Mouse (Mus musculus): ENCODE results near the gene Pitx1.

DNA sequence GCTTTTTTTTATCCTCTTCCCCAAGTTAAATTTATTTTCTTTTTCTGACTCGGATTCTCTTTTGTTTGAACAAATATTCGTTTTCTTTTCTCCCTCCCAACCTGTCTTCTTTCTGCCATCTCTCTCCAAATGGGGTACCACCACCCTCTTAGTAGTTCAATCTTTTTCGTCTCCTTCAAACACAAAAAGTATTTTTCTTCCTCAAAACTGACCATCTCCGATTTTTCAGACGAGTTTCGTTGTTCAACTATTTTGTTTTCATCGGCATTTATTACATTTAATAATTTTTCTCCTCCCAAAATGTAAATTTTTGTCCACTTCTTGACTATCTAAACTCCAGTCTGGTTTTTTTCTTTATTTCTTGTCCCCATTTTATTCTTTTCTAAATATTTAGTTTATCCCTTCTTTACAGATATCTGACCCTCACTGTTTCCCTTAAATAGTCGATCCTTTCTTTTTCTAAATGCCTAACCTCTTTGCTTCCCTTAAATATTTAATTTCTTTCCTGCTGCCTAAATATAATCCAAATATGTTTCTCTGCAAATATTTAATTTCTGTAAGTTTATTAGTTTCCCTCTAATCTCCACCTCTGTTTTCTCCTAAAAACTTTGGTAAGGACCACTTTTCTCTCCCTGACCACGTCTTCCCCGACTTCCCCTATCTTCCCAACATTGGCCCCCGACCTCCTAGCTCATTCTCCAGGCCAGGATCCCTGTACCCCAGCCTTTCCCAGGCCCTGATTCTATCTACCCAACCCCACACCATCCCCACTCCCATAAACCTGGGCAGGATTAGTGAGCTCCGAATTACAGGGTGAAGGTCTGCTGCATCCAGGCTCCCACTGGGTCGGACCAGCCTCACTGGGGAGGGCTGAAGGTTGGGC, 9.0 kb downstream of the Pitx1 start:
- TF ChIP-seq CTCF (IDR thresholded peaks at IDR 0.05; ENCODE audit: low read depth) (no peak), EP300 (IDR thresholded peaks at IDR 0.05; ENCODE audit: low read depth) (no peak)
